Mouse (Mus musculus) liver, postnatal 0 days (tissue): ENCODE results near the gene Slc29a1. TPM values are rescaled to one million over a fixed set of nuclear protein-coding genes. Genes with fewer than 3 reads are reported as not detected.

Source experiments
- ATAC-seq: fragments of 200-750 bp; cut with Nextera tagmentation; 2 replicates; pipeline ENCODE4 v1.8.0; 2017; ENCODE audit warnings: mild to moderate bottlenecking, moderate library complexity
- DNase-seq: peaks from one replicate; pipeline ENCODE4 v3.0.0-alpha.2; 2016
- H3K27ac ChIP-seq: fragments of 300-500 bp; sonication (generic); 2 replicates; pipeline ENCODE4 v1.5.1; 2014; ENCODE audit warnings: antibody characterized with exemption, moderate library complexity, mild to moderate bottlenecking, low read depth
- H3K27me3 ChIP-seq: fragments of 300-500 bp; sonication (generic); 2 replicates; pipeline ENCODE4 v1.6.1; 2014; ENCODE audit warnings: low read length, control low read depth, mixed read lengths; ENCODE audit not compliant: insufficient read depth
- H3K36me3 ChIP-seq: fragments of 300-500 bp; sonication (generic); replicated peaks from 2 replicates; pipeline ENCODE4 v1.6.1; 2014; ENCODE audit warnings: mild to moderate bottlenecking, control low read depth, low read length, moderate library complexity, mixed read lengths; ENCODE audit not compliant: insufficient read depth
- H3K4me1 ChIP-seq: fragments of 300-500 bp; sonication (generic); 2 replicates; pipeline ENCODE4 v1.6.1; 2014; ENCODE audit warnings: antibody characterized with exemption, mild to moderate bottlenecking, control low read depth; ENCODE audit not compliant: insufficient read depth
- H3K4me2 ChIP-seq: fragments of 300-500 bp; sonication (generic); 2 replicates; pipeline ENCODE4 v1.6.1; 2014; ENCODE audit warnings: low read depth, mild to moderate bottlenecking, low read length, moderate library complexity, mixed read lengths
- H3K4me3 ChIP-seq: fragments of 300-500 bp; sonication (generic); 2 replicates; pipeline ENCODE4 v1.5.1; 2014; ENCODE audit warnings: low read depth, low read length
- H3K9ac ChIP-seq: fragments of 300-500 bp; sonication (generic); replicated peaks from 2 replicates; pipeline ENCODE4 v1.6.1; 2014; ENCODE audit warnings: mild to moderate bottlenecking, moderate library complexity
- H3K9me3 ChIP-seq: fragments of 300-500 bp; sonication (generic); 2 replicates; pipeline ENCODE4 v1.6.1; 2016; ENCODE audit warnings: mild to moderate bottlenecking, control low read depth, low read length, mixed read lengths
- CTCF ChIP-seq: sonication (generic); IDR thresholded peaks from 2 replicates; pipeline ENCODE4 v1.5.1; 2016; ENCODE audit warnings: antibody characterized with exemption, low read depth
- EP300 ChIP-seq: IDR thresholded peaks from 2 replicates; pipeline ENCODE4 v1.6.1; 2016; ENCODE audit warnings: antibody characterized with exemption, low read depth, mild to moderate bottlenecking
- WGBS: fragments of 180-500 bp; shearing (Covaris S2); extraction: QIAGEN DNeasy Blood & Tissue Kit; methylation state at CpG from one replicate; pipeline ENCODE4 v1.1.7; 2014; ENCODE audit not compliant: insufficient replicate concordance; 5-methylcytosine and 5-hydroxymethylcytosine counted together
- polyA plus RNA-seq: library from polyadenylated mRNA; unstranded; fragments of >200 nt; fragmentation: Nextera tagmentation; extraction: Ambion mirVana; gene quantifications from 2 replicates; pipeline ENCODE4 v1.2.1, GENCODE M21; 2015

Gene Slc29a1
- polyA plus RNA-seq, 1 experiment from 2014 or later = 91.6 TPM

DNA sequence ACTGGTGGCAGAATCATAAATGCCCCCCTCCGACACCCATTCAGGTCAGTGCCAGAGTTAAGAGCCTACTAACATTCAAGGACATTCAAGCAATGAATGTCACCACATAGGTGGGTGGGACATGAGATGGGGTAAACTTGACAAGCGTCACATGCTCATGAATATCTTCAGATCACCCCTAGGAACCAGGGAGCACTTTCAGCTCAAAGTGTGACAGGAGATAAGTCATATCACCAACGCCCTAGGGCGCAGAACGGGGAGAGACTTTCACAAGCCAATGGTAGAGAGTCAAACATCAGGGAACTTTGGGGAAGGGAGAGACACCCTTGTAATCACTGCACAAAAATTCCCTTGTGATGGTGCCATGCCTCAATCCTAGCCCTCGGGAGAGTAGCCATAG, 17.2 kb downstream of the Slc29a1 start:
- 55% methylated on average over 6 of the region's 6 CpGs for WGBS
- no peak for TF ChIP-seq CTCF
- TF ChIP-seq EP300 = peak; percentile 51; the same call in 1 of the 2 replicates
- H3K27me3 ChIP-seq = no peaks in the 10 kb centered on the region

GRCm38 (mm10) chr17:45581567-45581983, 17.8 kb downstream of the Slc29a1 start:
- peak overlapping the region; percentile 66; the same call in 1 of the 2 replicates for H3K27ac ChIP-seq
- DNase-seq (peak; percentile 81), ATAC-seq (peak; percentile 53)
- H3K27me3 ChIP-seq = no peaks in the 10 kb centered on the region
- WGBS = 5% methylated on average over 2 of the region's 2 CpGs
- H3K4me2 ChIP-seq = no peak overlapping the region
- no peak overlapping the region for H3K9ac ChIP-seq
- peaks cover 13% of the 10 kb centered on the region for H3K36me3 ChIP-seq
- TF ChIP-seq CTCF = peak; percentile 97
- no peak; the same call in 1 of the 2 replicates for TF ChIP-seq EP300
- H3K4me1 ChIP-seq = peaks cover 45% of the 10 kb centered on the region
- no peaks in the 10 kb centered on the region for H3K9me3 ChIP-seq
- no peak overlapping the region for H3K4me3 ChIP-seq

More for the DNA sequence above, 17.2 kb downstream of the Slc29a1 start:
- H3K4me2 ChIP-seq = peak overlapping the region; percentile 23; the same call in 1 of the 2 replicates
- ATAC-seq (no peak), DNase-seq (no peak)
- H3K27ac ChIP-seq = peak overlapping the region; percentile 66
- no peaks in the 10 kb centered on the region for H3K9me3 ChIP-seq
- peaks cover 45% of the 10 kb centered on the region for H3K4me1 ChIP-seq
- no peak overlapping the region for H3K9ac ChIP-seq
- H3K36me3 ChIP-seq = peaks cover 19% of the 10 kb centered on the region
- no peak overlapping the region for H3K4me3 ChIP-seq

GRCm38 (mm10) chr17:45580958-45581477, 18.4 kb downstream of the Slc29a1 start:
- Histone ChIP-seq H3K36me3 (peaks cover 7% of the 10 kb centered on the region), H3K4me3 (no peak overlapping the region), H3K4me1 (peaks cover 44% of the 10 kb centered on the region), H3K9ac (no peak overlapping the region), H3K4me2 (no peak overlapping the region), H3K9me3 (no peaks in the 10 kb centered on the region), H3K27ac (peak overlapping the region; percentile 64), H3K27me3 (no peaks in the 10 kb centered on the region)
- TF ChIP-seq EP300 (no peak), CTCF (no peak)
- peak; percentile 30 for ATAC-seq
- no peak for DNase-seq
- 39% methylated on average over 12 of the region's 12 CpGs for WGBS

DNA sequence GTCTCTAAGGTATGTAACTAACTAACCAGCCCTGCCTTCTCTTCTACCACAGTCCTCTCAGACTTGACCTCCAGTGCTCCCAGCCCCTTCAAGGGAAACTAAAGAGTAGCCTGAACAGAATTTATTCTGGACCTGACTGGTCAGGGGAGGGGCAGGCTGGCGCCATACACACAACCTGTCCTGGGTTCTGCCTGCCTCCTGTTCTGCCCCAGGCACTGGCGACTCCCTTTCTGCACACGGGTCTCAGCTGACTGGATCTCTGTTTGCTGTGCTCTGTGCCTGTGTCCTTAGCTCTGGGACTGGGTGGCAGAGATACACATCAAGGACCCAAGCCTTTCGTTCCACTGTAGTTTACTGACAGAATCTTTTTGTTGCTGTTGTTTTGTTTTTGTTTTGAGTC, 19.9 kb downstream of the Slc29a1 start:
- Histone ChIP-seq H3K4me2 (no peak overlapping the region), H3K4me3 (no peak overlapping the region), H3K9me3 (no peaks in the 10 kb centered on the region), H3K27ac (no peak overlapping the region), H3K4me1 (peaks cover 38% of the 10 kb centered on the region), H3K36me3 (no peaks in the 10 kb centered on the region; the same call in 1 of the 2 replicates), H3K27me3 (no peaks in the 10 kb centered on the region), H3K9ac (no peak overlapping the region)
- TF ChIP-seq EP300 (no peak), CTCF (no peak)
- DNase-seq (no peak), ATAC-seq (no peak)
- 72% methylated on average over 4 of the region's 4 CpGs for WGBS

GRCm38 (mm10) chr17:45578843-45579242, 20.6 kb downstream of the Slc29a1 start:
- Histone ChIP-seq H3K4me1 (peaks cover 35% of the 10 kb centered on the region), H3K36me3 (no peaks in the 10 kb centered on the region), H3K4me2 (no peak overlapping the region), H3K27me3 (no peaks in the 10 kb centered on the region), H3K27ac (no peak overlapping the region), H3K9me3 (no peaks in the 10 kb centered on the region), H3K4me3 (no peak overlapping the region), H3K9ac (no peak overlapping the region)
- DNase-seq = no peak
- no peak for ATAC-seq
- 67% methylated on average over 7 of the region's 7 CpGs for WGBS
- no peak for TF ChIP-seq EP300
- TF ChIP-seq CTCF = peak; percentile 84

DNA sequence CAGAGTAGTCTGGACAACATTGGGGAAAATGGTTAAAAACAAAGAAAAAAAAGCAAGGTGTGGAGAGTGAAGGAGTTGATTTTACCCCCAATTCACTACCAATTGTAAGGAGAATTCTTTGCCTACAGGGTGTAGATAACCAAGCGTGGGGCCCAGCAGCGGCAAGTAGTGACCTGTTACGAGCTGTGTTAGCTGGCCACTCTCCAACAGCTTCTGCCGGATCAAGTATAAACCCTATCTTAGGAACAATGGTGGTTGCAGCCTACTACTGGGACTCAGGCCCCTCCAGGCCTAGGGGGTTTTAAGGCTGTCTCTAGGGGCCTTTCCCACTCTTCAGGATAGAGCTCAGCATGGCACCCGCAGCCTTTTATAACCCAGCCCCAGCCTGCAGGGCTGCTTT, 21.2 kb downstream of the Slc29a1 start:
- Histone ChIP-seq H3K36me3 (no peaks in the 10 kb centered on the region), H3K27ac (0 out of 2 replicates have a peak overlapping the region, but pooled peaks have one; percentile 8), H3K9me3 (no peaks in the 10 kb centered on the region), H3K4me3 (no peak overlapping the region), H3K4me1 (peaks cover 29% of the 10 kb centered on the region), H3K4me2 (no peak overlapping the region), H3K9ac (no peak overlapping the region), H3K27me3 (no peaks in the 10 kb centered on the region)
- DNase-seq (no peak), ATAC-seq (no peak)
- WGBS = 58% methylated on average over 5 of the region's 5 CpGs
- TF ChIP-seq EP300 = no peak
- no peak for TF ChIP-seq CTCF
